Mouse (Mus musculus) limb, embryonic 14.5 days (tissue): Measurements from ENCODE around the gene Galc. TPM values are rescaled to one million over a fixed set of nuclear protein-coding genes. Genes with fewer than 3 reads are reported as not detected.

ENCODE experiments used
- ATAC-seq: fragments of 200-750 bp; cut with Nextera tagmentation; 2 replicates; pipeline ENCODE4 v1.8.0; 2017; ENCODE audit warnings: low read depth, moderate number of reproducible peaks, moderate TSS enrichment; ENCODE audit not compliant: low FRiP score
- DNase-seq: peaks from one replicate; pipeline ENCODE4 v3.0.0-alpha.2; 2015; ENCODE audit warnings: low spot score
- H3K27ac ChIP-seq: fragments of 300-500 bp; sonication (generic); replicated peaks from 2 replicates; pipeline ENCODE4 v1.5.1; 2014; ENCODE audit warnings: low read depth, mild to moderate bottlenecking, low read length, moderate library complexity, mixed read lengths
- H3K27me3 ChIP-seq: fragments of 300-500 bp; sonication (generic); 2 replicates; pipeline ENCODE4 v1.6.1; 2014; ENCODE audit warnings: low read length, mixed read lengths; ENCODE audit not compliant: control insufficient read depth, insufficient read depth
- H3K36me3 ChIP-seq: fragments of 300-500 bp; sonication (generic); 2 replicates; pipeline ENCODE4 v1.6.1; 2014; ENCODE audit warnings: mild to moderate bottlenecking, low read length, moderate library complexity, mixed read lengths; ENCODE audit not compliant: control insufficient read depth, insufficient read depth
- H3K4me1 ChIP-seq: fragments of 300-500 bp; sonication (generic); 2 replicates; pipeline ENCODE4 v1.6.1; 2014; ENCODE audit warnings: antibody characterized with exemption, low read length, mixed read lengths; ENCODE audit not compliant: control insufficient read depth, insufficient read depth
- H3K4me2 ChIP-seq: fragments of 300-500 bp; sonication (generic); replicated peaks from 2 replicates; pipeline ENCODE4 v1.6.1; 2014; ENCODE audit warnings: low read depth, mild to moderate bottlenecking, low read length, moderate library complexity; ENCODE audit not compliant: severe bottlenecking
- H3K4me3 ChIP-seq: fragments of 300-500 bp; sonication (generic); replicated peaks from 2 replicates; pipeline ENCODE4 v1.5.1; 2014; ENCODE audit warnings: low read length
- H3K9ac ChIP-seq: fragments of 300-500 bp; sonication (generic); 2 replicates; pipeline ENCODE4 v1.6.1; 2014; ENCODE audit warnings: mild to moderate bottlenecking, low read depth, low read length, moderate library complexity; ENCODE audit not compliant: severe bottlenecking
- H3K9me3 ChIP-seq: fragments of 300-500 bp; sonication (generic); 2 replicates; pipeline ENCODE4 v1.6.1; 2016; ENCODE audit warnings: low read length; ENCODE audit not compliant: control insufficient read depth
- POLR2A ChIP-seq: fragments of 200-500 bp; IDR thresholded peaks from 2 replicates; pipeline ENCODE4 v1.8.0; 2012; ENCODE audit warnings: inconsistent platforms, mild to moderate bottlenecking, moderate library complexity, borderline replicate concordance; ENCODE audit not compliant: insufficient read depth, insufficient read length; ENCODE audit errors: extremely low read depth
- WGBS: fragments of 180-500 bp; shearing (Covaris S2); extraction: QIAGEN DNeasy Blood & Tissue Kit; methylation state at CpG from one replicate; pipeline ENCODE4 v1.1.7; 2014; 5-methylcytosine and 5-hydroxymethylcytosine counted together
- polyA plus RNA-seq, 2 experiments: library from polyadenylated mRNA; depleted of rRNA in 1 of 2; stranded (reverse) in 1 of 2; unstranded in 1 of 2; fragments of >200 nt; fragmentation: Nextera tagmentation in 1 of 2; extraction: Ambion mirVana in 1 of 2; gene quantifications; 2 replicates each; pipeline versions ENCODE4 v1.2.1 to v1.2.3; 2012 to 2014

The Galc gene
- polyA plus RNA-seq, 2 experiments: 7.2 to 14.4 TPM

DNA sequence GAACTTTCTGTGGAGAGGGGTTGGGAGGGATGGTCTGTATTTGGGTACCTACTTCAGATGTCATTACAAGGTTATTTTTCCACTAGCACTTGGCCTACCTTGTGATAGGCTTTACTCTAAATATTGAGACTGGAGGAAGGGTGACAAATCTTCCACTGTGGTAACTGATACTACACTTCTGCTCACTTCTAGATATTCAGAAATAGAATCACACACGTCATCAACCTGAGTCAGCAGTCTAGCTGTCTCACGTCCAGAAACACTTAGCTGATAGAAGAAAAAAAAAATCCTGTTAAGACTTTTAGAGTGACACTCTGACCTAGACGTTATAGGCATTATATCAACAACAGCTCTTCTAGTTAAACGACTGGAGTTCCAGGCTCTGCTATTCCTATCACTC is 33.0 kb upstream of the Galc start:
- ATAC-seq (no peak), DNase-seq (no peak)
- Histone ChIP-seq H3K4me3 (no peak overlapping the region), H3K9me3 (no peaks in the 10 kb centered on the region), H3K36me3 (no peaks in the 10 kb centered on the region), H3K4me1 (no peaks in the 10 kb centered on the region), H3K27ac (no peak overlapping the region), H3K9ac (no peak overlapping the region), H3K27me3 (no peaks in the 10 kb centered on the region), H3K4me2 (no peak overlapping the region)
- 59% methylated on average over 4 of the region's 4 CpGs for WGBS
- no peak for TF ChIP-seq POLR2A

GRCm38 (mm10) chr12:98290475-98290874 is 31.2 kb upstream of the Galc start:
- TF ChIP-seq POLR2A: no peak
- H3K9ac ChIP-seq: no peak overlapping the region
- DNase-seq (no peak), ATAC-seq (no peak)
- no peaks in the 10 kb centered on the region for H3K36me3 ChIP-seq
- no peaks in the 10 kb centered on the region for H3K9me3 ChIP-seq
- no peaks in the 10 kb centered on the region for H3K4me1 ChIP-seq
- H3K4me3 ChIP-seq: no peak overlapping the region
- WGBS: 88% methylated on average over 3 of the region's 3 CpGs
- H3K27ac ChIP-seq: no peak overlapping the region
- no peak overlapping the region for H3K4me2 ChIP-seq
- no peaks in the 10 kb centered on the region for H3K27me3 ChIP-seq

DNA sequence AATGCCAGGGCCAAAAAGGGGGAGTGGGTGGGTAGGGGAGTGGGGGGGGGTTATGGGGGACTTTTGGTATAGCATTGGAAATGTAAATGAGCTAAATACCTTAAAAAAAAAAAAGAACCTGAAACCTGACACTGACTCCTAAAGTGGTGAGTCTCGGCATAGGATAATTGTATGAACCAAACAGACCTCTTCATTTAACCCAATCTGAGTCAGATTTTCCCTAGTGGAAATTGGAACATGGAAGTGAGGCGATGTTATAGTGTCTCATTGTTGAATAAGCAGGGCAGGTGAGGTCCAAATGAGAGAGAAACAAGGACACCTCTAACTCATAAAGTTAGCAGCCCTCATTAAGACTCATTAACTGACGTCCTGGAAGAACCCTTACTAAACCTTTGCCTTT is 25.2 kb upstream of the Galc start:
- TF ChIP-seq POLR2A: no peak
- Histone ChIP-seq H3K27me3 (no peaks in the 10 kb centered on the region), H3K9me3 (no peaks in the 10 kb centered on the region), H3K4me2 (no peak overlapping the region), H3K4me3 (no peak overlapping the region), H3K27ac (no peak overlapping the region), H3K9ac (no peak overlapping the region), H3K4me1 (no peaks in the 10 kb centered on the region), H3K36me3 (no peaks in the 10 kb centered on the region)
- ATAC-seq (no peak), DNase-seq (no peak)
- 66% methylated on average over 3 of the region's 3 CpGs for WGBS

DNA sequence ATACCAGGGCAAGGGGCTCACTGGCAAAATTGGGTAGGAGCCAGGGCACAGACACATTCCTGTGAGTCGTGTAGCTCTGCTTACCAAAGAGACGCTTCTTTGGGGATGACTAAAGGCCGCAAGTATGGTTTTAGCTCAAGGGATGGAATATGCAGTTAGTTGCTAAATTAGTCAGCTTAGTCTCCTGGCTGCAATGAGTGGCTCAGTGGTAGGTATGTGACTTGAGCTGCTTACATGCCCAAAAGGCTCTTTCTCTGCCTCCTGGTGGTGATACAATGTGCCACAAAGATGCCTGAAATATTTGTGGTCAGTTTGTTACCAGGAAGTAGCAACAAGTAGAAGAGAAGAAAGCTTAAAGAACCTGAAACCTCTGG is 24.2 kb upstream of the Galc start:
- WGBS: 63% methylated on average over 3 of the region's 3 CpGs
- no peaks in the 10 kb centered on the region for H3K27me3 ChIP-seq
- no peak overlapping the region for H3K4me3 ChIP-seq
- H3K4me2 ChIP-seq: no peak overlapping the region
- no peak overlapping the region for H3K9ac ChIP-seq
- H3K36me3 ChIP-seq: no peaks in the 10 kb centered on the region
- H3K27ac ChIP-seq: no peak overlapping the region
- DNase-seq (no peak), ATAC-seq (no peak)
- no peak for TF ChIP-seq POLR2A
- no peaks in the 10 kb centered on the region for H3K4me1 ChIP-seq
- H3K9me3 ChIP-seq: no peaks in the 10 kb centered on the region

- no peak overlapping the region for H3K4me3 ChIP-seq
- DNase-seq (no peak), ATAC-seq (no peak)
- WGBS: 75% methylated on average over 14 of the region's 14 CpGs
- H3K27ac ChIP-seq: no peak overlapping the region
- H3K27me3 ChIP-seq: no peaks in the 10 kb centered on the region
- H3K4me2 ChIP-seq: no peak overlapping the region
- no peaks in the 10 kb centered on the region for H3K4me1 ChIP-seq
- no peaks in the 10 kb centered on the region for H3K9me3 ChIP-seq
- no peak overlapping the region for H3K9ac ChIP-seq
- TF ChIP-seq POLR2A: no peak
- H3K36me3 ChIP-seq: no peaks in the 10 kb centered on the region
Measured at GRCm38 (mm10) chr12:98282776-98283486, 23.7 kb upstream of the Galc start.

GRCm38 (mm10) chr12:98280996-98281395 is 21.7 kb upstream of the Galc start:
- Histone ChIP-seq H3K36me3 (no peaks in the 10 kb centered on the region), H3K27ac (no peak overlapping the region), H3K4me3 (no peak overlapping the region), H3K27me3 (no peaks in the 10 kb centered on the region), H3K9me3 (no peaks in the 10 kb centered on the region), H3K9ac (no peak overlapping the region), H3K4me1 (no peaks in the 10 kb centered on the region), H3K4me2 (no peak overlapping the region)
- ATAC-seq: no peak
- DNase-seq: no peak
- 59% methylated on average over 8 of the region's 8 CpGs for WGBS
- TF ChIP-seq POLR2A: no peak
